Mouse (Mus musculus): ENCODE results near the gene Cdc14a.

DNA sequence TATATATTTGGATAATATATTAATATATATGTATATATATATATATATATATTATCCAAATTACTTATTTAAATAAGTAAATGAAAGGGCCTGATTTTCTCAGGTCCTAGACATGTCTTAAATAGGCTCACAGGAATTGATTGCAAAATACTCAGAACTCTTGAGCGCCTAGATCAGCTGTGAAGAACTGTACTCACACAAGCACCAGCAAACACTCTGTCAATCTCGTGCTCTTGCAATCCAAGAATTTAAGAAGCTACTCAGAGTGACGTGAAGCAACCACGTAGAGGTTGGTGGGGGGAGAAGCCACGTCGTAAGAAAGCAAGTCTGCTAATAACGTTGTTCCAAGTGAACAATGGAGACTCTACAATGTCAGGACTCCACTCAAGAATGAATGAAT is 66.0 kb downstream of the Cdc14a start:
- TF ChIP-seq POLR2A (IDR thresholded peaks at IDR 0.05; ENCODE audit: borderline replicate concordance, extremely low read depth, insufficient read depth, insufficient read length, poor library complexity, severe bottlenecking) (no peak), CTCF (IDR thresholded peaks at IDR 0.05; ENCODE audit: borderline replicate concordance, extremely low read depth, insufficient read depth, insufficient read length) (no peak)
